Mouse (Mus musculus): ENCODE measurements at regions not wholly inside any gene's neighbourhood (a gene's known extent, or its start where the extent isn't known, plus 50 kb on each side); places are given as distances from the start of the nearest gene placed in this dataset.

DNA sequence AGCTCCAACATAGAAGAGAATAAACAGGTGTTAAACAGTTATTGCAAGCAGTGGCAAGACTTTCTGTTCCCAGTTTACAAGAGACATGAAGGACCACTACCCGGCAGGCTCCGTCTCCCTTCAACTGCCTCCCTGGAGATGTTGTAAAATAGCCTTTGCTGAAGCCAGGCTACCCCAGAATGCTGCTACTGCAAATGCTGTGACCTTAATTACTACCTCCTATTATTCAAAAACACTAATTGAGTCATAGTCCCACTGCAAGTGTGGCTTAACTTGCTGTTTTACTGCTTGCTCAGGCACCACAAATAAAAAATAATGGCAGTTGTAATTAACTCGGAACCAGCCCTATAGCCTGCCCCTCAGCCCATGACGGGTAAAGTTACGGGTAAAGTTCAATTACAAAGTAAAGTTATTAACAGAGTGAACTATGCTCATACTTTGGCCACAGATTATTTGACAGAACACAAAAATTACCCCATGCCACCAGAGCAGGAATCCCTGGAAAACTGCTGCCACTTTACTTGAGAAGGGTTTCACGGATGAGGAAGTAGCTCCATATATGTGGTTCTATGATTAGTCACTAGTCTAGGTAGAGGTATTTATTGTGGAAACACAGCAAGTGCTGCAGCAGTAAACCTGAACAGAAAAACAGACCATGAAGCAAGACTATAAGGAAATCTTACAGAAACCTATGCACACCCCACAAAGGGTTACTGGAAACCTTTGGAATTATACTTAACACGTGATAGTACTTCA is 267.6 kb downstream of the Rnf152 start:
- Histone ChIP-seq H3K4me1 (no peaks in the 10 kb centered on the region), H3K4me2 (no peak overlapping the region), H3K27ac (no peak overlapping the region), H3K36me3 (no peaks in the 10 kb centered on the region), H3K4me3 (no peak overlapping the region), H3K9ac (no peak overlapping the region), H3K27me3 (no peaks in the 10 kb centered on the region), H3K9me3 (no peaks in the 10 kb centered on the region)
- WGBS = 78% methylated on average over 7 of the region's 7 CpGs
- ATAC-seq (ENCODE audit: borderline replicate concordance, extremely low read depth, low FRiP score, low TSS enrichment) = no peak

DNA sequence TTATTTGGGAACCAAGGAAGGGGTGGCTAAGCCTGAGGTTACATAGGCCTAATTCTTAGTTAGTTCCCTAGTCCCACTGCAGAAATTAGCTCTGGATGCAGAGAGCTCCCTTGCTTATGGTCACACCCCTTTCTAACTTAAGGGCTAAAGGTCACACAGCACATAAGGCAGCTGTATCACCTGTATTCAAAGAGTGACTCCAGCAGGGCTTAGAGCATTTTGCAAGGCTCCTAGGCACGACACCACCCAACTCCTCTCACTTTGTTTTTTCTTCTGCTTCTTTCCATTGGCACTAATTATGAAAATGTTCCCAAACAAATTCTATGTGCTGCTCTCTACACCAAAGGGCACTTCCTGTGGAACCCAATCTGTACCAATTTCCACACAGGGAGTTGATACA is 268.9 kb downstream of the Rnf152 start:
- no peak for ATAC-seq (ENCODE audit: borderline replicate concordance, extremely low read depth, low FRiP score, low TSS enrichment)
- no peaks in the 10 kb centered on the region for H3K36me3 ChIP-seq
- no peaks in the 10 kb centered on the region for H3K9me3 ChIP-seq
- H3K4me3 ChIP-seq = no peak overlapping the region
- H3K4me2 ChIP-seq = no peak overlapping the region
- H3K9ac ChIP-seq = no peak overlapping the region
- no peak overlapping the region for H3K27ac ChIP-seq
- no peaks in the 10 kb centered on the region for H3K4me1 ChIP-seq
- no peaks in the 10 kb centered on the region for H3K27me3 ChIP-seq
- 77% methylated on average over 1 of the region's 1 CpGs for WGBS

DNA sequence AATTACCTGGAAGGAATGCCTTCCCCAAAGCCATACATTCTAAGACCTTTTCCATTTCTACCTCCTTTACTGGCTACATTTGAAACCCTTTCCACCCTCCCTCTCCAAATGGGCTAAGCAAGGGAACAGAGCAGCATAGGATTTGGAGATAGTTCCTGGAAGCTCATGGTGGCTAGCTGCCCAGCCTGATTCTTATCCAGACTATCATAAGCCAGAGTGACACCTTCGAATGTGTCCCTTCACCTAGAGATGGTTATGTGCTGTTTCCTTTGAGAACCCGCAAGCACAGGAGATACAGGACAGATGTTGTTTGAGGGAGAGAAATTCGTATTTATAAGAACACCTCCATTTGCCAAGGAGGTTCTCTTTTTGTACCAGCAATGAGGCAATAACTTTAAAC is 272.0 kb downstream of the Rnf152 start:
- WGBS = 87% methylated on average over 3 of the region's 3 CpGs
- Histone ChIP-seq H3K4me3 (no peak overlapping the region), H3K36me3 (no peaks in the 10 kb centered on the region)

DNA sequence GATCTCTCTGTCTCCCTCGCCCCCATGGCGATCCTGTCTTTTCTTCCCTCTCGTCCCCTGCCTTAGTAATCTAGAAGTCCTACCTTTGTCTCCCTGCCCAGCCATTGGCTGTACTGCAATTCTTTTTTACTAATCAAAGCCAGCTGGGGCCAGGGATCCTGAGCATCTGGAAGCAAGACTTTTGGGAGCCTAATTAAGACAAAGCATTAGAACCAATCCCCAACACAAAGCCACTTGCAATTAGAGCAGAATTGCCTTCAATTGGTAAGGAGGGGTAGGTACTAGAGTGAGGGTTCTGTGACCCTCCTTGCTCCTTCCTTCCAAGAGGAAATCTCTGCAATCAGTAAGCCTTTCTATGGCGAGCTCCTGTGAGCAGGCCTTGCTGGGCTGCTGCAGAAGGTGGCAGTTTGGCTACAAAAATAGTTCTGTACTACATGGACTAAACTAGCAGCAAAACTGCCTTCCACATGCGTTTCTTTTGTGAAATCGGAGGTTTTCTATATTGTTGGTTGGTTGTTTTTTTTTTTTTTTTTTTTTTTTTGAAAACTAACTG is 272.9 kb downstream of the Rnf152 start:
- Histone ChIP-seq H3K36me3 (no peaks in the 10 kb centered on the region), H3K4me2 (no peak overlapping the region), H3K4me3 (no peak overlapping the region), H3K9ac (no peak overlapping the region), H3K27ac (no peak overlapping the region), H3K4me1 (no peaks in the 10 kb centered on the region), H3K9me3 (no peaks in the 10 kb centered on the region), H3K27me3 (no peaks in the 10 kb centered on the region)
- whole genome bisulfite sequencing = 83% methylated on average over 6 of the region's 6 CpGs
- no peak for ATAC-seq (ENCODE audit: borderline replicate concordance, extremely low read depth, low FRiP score, low TSS enrichment)

More for the DNA sequence above, 272.0 kb downstream of the Rnf152 start:
- Histone ChIP-seq H3K27me3 (no peaks in the 10 kb centered on the region), H3K9ac (no peak overlapping the region), H3K4me1 (no peaks in the 10 kb centered on the region), H3K27ac (no peak overlapping the region), H3K4me2 (no peak overlapping the region), H3K9me3 (no peaks in the 10 kb centered on the region)
- ATAC-seq (ENCODE audit: borderline replicate concordance, extremely low read depth, low FRiP score, low TSS enrichment) = no peak

DNA sequence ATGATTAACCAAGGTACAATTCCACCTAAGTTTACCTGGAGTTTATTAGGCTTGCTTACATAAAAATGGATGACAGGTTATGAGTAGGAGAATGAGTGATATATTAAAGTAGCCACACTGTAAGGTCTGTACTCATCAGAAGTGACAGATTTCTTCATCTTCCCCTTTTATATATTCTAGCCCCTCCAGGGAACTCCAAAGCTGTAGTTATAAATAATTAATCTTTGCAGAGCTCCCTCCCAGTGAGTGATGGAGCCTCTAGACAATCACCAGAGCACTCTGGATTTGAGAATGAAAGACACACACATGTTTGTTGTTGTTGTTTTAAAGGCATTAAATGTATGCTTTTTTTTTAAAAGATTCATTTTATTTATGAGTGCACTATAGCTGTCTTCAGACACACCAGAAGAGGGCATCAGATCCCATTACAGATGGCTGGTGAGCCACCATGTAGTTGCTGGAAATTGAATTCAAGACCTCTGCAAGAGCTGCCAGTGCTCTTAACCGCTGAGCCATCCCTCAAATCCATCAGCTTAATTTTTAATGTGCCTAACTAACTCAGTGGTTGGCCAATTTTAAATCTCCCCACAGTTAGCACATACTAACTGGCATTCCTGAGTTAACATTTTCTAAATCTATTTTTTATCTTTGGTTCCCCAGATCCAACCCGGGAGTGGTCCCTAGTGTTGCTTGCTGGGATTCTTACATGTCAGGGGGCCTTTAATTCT is 273.5 kb downstream of the Rnf152 start:
- no peak overlapping the region for H3K4me3 ChIP-seq
- WGBS = 74% methylated on average over 2 of the region's 2 CpGs

DNA sequence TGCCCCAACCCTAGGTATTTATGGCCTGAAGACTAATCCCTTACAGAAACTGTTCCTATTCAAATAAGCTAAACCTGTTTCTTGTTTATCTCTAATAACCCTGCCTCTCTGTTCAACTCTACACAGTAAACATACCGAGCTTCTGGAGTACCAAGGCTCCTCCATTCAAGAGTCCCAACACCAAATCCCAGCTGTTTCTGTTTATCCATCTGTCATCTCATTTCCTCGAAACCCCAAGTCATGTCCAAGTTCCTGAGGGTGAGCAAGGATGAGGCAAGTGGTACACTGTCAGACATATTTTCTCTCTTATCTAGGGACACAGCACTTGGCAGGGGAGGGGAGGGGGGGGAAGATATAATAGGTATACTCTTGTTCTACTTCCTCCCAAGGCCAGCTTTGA is 274.6 kb downstream of the Rnf152 start:
- no peak overlapping the region for H3K4me2 ChIP-seq
- H3K9me3 ChIP-seq = no peaks in the 10 kb centered on the region
- no peaks in the 10 kb centered on the region for H3K27me3 ChIP-seq
- H3K36me3 ChIP-seq = no peaks in the 10 kb centered on the region
- WGBS = 17% methylated on average over 2 of the region's 2 CpGs
- peak; percentile 57; the same call in 1 of the 2 replicates for ATAC-seq (ENCODE audit: borderline replicate concordance, extremely low read depth, low FRiP score, low TSS enrichment)
- H3K4me3 ChIP-seq = no peak overlapping the region
- no peaks in the 10 kb centered on the region for H3K4me1 ChIP-seq
- H3K9ac ChIP-seq = no peak overlapping the region
- no peak overlapping the region for H3K27ac ChIP-seq

More for the DNA sequence above, 273.5 kb downstream of the Rnf152 start:
- Histone ChIP-seq H3K4me1 (no peaks in the 10 kb centered on the region), H3K27ac (no peak overlapping the region), H3K9me3 (no peaks in the 10 kb centered on the region), H3K36me3 (no peaks in the 10 kb centered on the region), H3K27me3 (no peaks in the 10 kb centered on the region), H3K9ac (no peak overlapping the region), H3K4me2 (no peak overlapping the region)
- no peak for ATAC-seq (ENCODE audit: borderline replicate concordance, extremely low read depth, low FRiP score, low TSS enrichment)

DNA sequence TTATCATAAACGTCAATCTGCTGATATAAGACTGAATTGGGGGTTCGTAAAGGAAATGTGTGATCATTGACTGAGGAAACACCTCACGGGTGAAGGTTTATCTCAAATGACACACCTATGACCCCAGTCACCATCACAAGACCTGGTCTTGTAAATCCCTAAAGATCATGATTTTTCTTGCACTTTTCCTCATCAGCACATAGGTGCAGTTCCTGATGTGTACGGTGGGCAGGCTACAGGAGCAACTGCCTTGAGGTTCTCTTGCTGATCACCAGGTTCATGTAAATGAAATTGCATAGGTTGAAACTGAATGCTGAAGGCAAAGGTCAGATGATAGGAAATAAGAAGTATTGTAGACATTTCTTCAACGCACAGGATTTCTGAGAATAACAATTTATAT is 277.1 kb downstream of the Rnf152 start:
- no peaks in the 10 kb centered on the region for H3K36me3 ChIP-seq
- H3K9me3 ChIP-seq = no peaks in the 10 kb centered on the region
- H3K4me2 ChIP-seq = no peak overlapping the region
- H3K4me1 ChIP-seq = no peaks in the 10 kb centered on the region
- no peak overlapping the region for H3K4me3 ChIP-seq
- WGBS = 62% methylated on average over 5 of the region's 5 CpGs
- H3K27ac ChIP-seq = no peak overlapping the region
- no peaks in the 10 kb centered on the region for H3K27me3 ChIP-seq
- H3K9ac ChIP-seq = no peak overlapping the region
- ATAC-seq (ENCODE audit: borderline replicate concordance, extremely low read depth, low FRiP score, low TSS enrichment) = no peak

DNA sequence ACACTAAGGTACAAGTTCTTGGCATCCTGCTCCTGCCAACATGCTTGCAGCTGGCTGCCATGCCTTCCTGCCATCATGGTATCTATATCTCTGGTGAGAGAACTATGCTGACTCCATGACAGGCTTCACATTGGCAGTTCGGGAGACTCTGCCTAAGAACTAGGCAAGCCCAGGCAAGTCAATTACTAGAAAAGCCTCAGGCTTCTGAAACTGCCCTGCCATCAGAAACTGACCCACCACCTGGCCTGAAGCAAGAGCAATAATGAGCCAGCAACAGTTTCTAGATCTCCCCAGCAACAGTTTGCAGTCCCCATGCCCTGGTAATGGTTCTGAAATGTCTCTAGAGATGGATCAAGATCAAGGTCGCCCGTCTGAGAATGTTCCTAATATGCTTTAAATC is 280.8 kb downstream of the Rnf152 start:
- Histone ChIP-seq H3K4me3 (no peak overlapping the region), H3K27ac (no peak overlapping the region), H3K4me2 (no peak overlapping the region), H3K27me3 (no peaks in the 10 kb centered on the region), H3K36me3 (no peaks in the 10 kb centered on the region), H3K4me1 (no peaks in the 10 kb centered on the region), H3K9ac (no peak overlapping the region), H3K9me3 (no peaks in the 10 kb centered on the region)
- no peak for ATAC-seq (ENCODE audit: borderline replicate concordance, extremely low read depth, low FRiP score, low TSS enrichment)
- WGBS = 86% methylated on average over 3 of the region's 3 CpGs

DNA sequence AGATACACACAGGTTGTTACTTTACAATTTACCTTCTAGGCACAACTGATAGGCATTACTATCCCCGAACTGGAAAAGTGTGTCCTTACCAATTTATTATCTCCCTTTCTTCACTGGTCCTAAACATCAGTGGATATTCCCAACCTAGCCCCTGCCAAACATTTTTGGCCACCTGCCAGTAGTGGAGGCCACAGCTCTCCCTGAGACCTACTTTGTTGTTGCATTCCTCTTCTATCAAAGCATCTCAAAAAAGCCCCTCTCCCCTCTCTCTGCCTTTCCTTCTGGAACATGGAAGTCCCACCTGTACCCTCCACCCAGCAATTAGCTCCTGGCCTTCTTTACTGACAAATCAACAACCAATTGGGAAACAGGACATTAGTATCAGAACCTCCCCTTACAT is 282.2 kb downstream of the Rnf152 start:
- Histone ChIP-seq H3K4me3 (no peak overlapping the region), H3K9me3 (no peaks in the 10 kb centered on the region), H3K27ac (no peak overlapping the region), H3K27me3 (no peaks in the 10 kb centered on the region), H3K4me2 (no peak overlapping the region), H3K9ac (no peak overlapping the region), H3K36me3 (no peaks in the 10 kb centered on the region), H3K4me1 (no peaks in the 10 kb centered on the region)
- no peak for ATAC-seq (ENCODE audit: borderline replicate concordance, extremely low read depth, low FRiP score, low TSS enrichment)
- 59% methylated on average over 1 of the region's 1 CpGs for WGBS

DNA sequence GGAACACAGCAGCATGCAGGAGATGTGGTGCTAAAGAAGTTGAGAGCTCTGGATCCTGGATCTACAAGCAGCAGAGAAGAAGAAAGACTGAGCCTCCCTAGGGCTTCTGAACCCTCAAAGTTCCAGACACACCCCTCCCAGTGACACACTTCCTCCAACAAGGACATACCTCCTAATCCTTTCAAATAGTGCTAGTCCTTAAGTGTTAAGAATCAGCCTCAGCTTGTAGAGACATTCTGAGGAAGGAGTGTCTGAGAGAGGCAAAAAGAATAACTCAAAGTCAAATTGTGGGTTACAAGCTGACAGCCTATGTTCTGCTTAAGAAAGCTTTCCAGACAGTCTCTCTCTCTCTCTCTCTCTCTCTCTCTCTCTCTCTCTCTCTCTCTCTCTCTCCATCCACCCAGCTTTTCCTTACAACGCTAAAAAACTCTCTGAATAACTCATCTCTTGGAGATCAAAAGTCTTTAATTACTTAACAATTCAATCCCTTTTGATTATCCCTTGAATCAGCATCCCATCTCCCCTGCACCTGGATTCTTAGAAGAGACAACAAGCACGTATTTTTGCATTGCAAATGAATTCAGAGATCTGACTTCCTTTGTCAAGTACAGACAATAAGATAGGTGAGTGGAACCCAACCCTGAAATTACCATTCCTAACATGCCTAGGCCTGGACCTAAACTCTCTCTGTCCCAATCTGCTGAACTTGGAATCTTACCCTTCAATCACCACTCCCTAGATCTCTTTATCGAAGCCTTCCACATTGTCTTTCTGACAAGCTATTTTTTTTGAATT is 285.7 kb downstream of the Rnf152 start:
- H3K4me3 ChIP-seq = no peak overlapping the region
- no peaks in the 10 kb centered on the region for H3K36me3 ChIP-seq
- no peaks in the 10 kb centered on the region for H3K9me3 ChIP-seq
- no peak overlapping the region for H3K4me2 ChIP-seq
- no peak overlapping the region for H3K9ac ChIP-seq
- ATAC-seq (ENCODE audit: borderline replicate concordance, extremely low read depth, low FRiP score, low TSS enrichment) = no peak
- no peaks in the 10 kb centered on the region for H3K4me1 ChIP-seq
- WGBS = 54% methylated on average over 3 of the region's 3 CpGs
- no peaks in the 10 kb centered on the region for H3K27me3 ChIP-seq
- no peak overlapping the region for H3K27ac ChIP-seq

DNA sequence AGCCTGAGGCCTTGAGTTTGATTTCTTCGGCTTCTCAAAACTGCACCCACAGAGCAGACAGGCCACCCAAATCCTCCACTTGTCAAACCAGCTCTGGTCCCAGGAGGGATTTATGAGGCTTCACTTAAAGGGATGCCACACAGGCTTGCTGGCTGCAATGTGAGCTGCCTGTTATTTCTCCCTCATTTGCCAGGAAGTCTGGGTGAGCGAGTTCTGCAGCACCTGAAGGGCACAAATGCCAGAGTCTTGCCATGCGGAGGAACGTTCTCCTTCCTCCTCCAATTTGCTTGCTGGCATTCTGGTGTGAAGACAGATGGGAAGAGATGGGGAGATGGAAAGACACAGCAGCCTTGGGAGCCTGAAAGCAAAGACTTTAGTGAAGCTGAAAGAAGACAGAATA is 288.6 kb downstream of the Rnf152 start:
- ATAC-seq (ENCODE audit: borderline replicate concordance, extremely low read depth, low FRiP score, low TSS enrichment) = no peak
- H3K36me3 ChIP-seq = no peaks in the 10 kb centered on the region
- H3K27ac ChIP-seq = no peak overlapping the region
- H3K4me1 ChIP-seq = no peaks in the 10 kb centered on the region
- WGBS = 51% methylated on average over 4 of the region's 4 CpGs
- no peak overlapping the region for H3K9ac ChIP-seq
- H3K4me3 ChIP-seq = no peak overlapping the region
- no peaks in the 10 kb centered on the region for H3K9me3 ChIP-seq
- H3K27me3 ChIP-seq = no peaks in the 10 kb centered on the region
- no peak overlapping the region for H3K4me2 ChIP-seq

Measured in lung, embryonic 15.5 days (tissue).